Mouse (Mus musculus): ENCODE results near the gene Ahnak. TPM values are rescaled to one million over a fixed set of nuclear protein-coding genes. Genes with fewer than 3 reads are reported as not detected.

The Ahnak gene
- polyA plus RNA-seq, 1 experiment: 11.9 TPM

DNA sequence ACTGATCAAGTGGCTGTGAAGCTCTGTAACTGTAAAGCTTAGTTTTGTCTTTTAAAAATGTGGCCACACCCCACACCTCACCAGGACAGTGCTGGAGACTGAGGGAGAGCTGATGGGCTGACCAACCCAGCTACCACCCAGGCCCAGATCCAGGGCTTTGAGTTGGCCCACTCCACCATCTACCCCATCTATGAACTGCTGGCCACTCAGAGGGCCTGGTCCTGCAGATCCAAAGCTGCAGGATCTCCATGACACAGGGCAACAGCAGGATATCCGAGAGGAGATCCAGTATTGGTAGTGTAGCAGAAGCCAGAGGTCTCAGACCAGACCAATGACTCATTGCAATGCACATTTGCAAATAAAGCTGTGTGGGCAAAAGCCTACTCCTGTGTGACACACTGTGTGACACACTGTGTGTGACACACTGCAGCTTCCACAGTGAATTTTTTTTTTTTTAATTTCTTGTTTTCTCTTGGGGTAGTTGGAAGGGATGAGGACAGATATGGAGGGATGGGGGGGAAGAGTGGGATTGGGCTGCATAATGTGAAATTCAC is 69.3 kb downstream of the Ahnak start:
- H3K36me3 ChIP-seq (ENCODE audit: control insufficient read depth, insufficient read depth, low read length): no peaks in the 10 kb centered on the region
- WGBS: 87% methylated on average over 1 of the region's 1 CpGs

DNA sequence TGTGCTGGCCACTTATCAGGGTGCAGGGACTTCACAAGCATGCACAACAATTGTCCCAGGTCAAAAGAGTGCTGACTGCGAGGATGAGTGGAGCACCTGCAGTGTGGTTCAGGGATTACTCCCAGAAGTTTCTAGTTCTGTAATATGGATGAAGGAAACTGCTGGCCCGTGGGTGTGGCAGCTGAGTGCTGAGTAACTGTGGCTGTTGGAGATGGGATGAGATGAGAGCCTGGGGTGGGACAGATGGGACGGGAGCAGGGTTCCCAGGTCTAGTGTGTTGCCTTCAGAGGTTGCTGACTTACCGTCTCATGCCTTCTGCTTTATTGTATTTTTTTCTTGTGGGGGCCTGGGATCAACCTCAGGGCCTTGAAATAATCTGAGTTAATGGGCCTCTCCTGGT is 69.9 kb downstream of the Ahnak start:
- Histone ChIP-seq H3K4me1 (ENCODE audit: control insufficient read depth, insufficient read depth, low read length) (no peaks in the 10 kb centered on the region; the same call in 1 of the 2 replicates), H3K27me3 (replicated peaks; ENCODE audit: control insufficient read depth, insufficient read depth, low read length) (no peaks in the 10 kb centered on the region), H3K27ac (ENCODE audit: insufficient read depth, low read depth, low read length) (no peak overlapping the region), H3K36me3 (ENCODE audit: control insufficient read depth, insufficient read depth, low read length) (no peaks in the 10 kb centered on the region), H3K4me3 (ENCODE audit: insufficient read depth, low read depth, low read length) (no peak overlapping the region)
- no peak for DNase-seq
- 87% methylated on average over 4 of the region's 4 CpGs for WGBS
- TF ChIP-seq CTCF (conservative IDR thresholded peaks at IDR 0.05; ENCODE audit: insufficient read depth, insufficient read length, low read depth, low read length): no peak
- no peak for TF ChIP-seq POLR2A (IDR thresholded peaks at IDR 0.05; ENCODE audit: low read depth, low read length)

More for the DNA sequence above, 69.3 kb downstream of the Ahnak start:
- no peak overlapping the region for H3K4me3 ChIP-seq (ENCODE audit: insufficient read depth, low read depth, low read length)
- no peaks in the 10 kb centered on the region; the same call in 1 of the 2 replicates for H3K4me1 ChIP-seq (ENCODE audit: control insufficient read depth, insufficient read depth, low read length)
- no peak overlapping the region for H3K27ac ChIP-seq (ENCODE audit: insufficient read depth, low read depth, low read length)
- TF ChIP-seq CTCF (conservative IDR thresholded peaks at IDR 0.05; ENCODE audit: insufficient read depth, insufficient read length, low read depth, low read length) (no peak), POLR2A (IDR thresholded peaks at IDR 0.05; ENCODE audit: low read depth, low read length) (no peak)
- H3K27me3 ChIP-seq (replicated peaks; ENCODE audit: control insufficient read depth, insufficient read depth, low read length): no peaks in the 10 kb centered on the region
- DNase-seq: no peak

DNA sequence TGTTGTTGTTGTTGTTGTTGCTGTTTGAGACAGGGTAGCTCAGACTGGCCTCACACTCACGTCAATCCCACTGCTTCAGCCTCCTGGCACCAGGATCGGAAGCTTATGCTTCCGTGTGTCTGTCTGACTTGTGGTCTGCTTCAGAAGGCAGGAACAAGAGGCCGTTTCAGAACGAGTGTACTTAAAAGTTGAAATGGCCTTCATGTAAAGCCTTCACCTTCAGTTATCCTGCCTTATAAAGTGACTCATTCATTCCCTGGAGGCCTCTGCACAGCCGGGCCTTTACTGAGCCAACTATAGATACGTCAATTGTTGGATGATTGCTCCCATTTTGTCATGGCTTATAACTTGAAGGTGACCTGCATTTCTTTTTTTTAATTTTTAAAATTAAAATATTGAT is 70.3 kb downstream of the Ahnak start:
- TF ChIP-seq CTCF (conservative IDR thresholded peaks at IDR 0.05; ENCODE audit: insufficient read depth, insufficient read length, low read depth, low read length): no peak
- TF ChIP-seq POLR2A (IDR thresholded peaks at IDR 0.05; ENCODE audit: low read depth, low read length): no peak
- H3K4me1 ChIP-seq (ENCODE audit: control insufficient read depth, insufficient read depth, low read length): no peaks in the 10 kb centered on the region; the same call in 1 of the 2 replicates
- H3K27me3 ChIP-seq (replicated peaks; ENCODE audit: control insufficient read depth, insufficient read depth, low read length): no peaks in the 10 kb centered on the region
- H3K36me3 ChIP-seq (ENCODE audit: control insufficient read depth, insufficient read depth, low read length): no peaks in the 10 kb centered on the region
- no peak overlapping the region for H3K4me3 ChIP-seq (ENCODE audit: insufficient read depth, low read depth, low read length)
- H3K27ac ChIP-seq (ENCODE audit: insufficient read depth, low read depth, low read length): no peak overlapping the region
- DNase-seq: no peak
- 83% methylated on average over 7 of the region's 7 CpGs for WGBS

- H3K4me1 ChIP-seq (ENCODE audit: control insufficient read depth, insufficient read depth, low read length): no peaks in the 10 kb centered on the region; the same call in 1 of the 2 replicates
- H3K4me3 ChIP-seq (ENCODE audit: insufficient read depth, low read depth, low read length): no peak overlapping the region
- no peak for DNase-seq
- H3K27ac ChIP-seq (ENCODE audit: insufficient read depth, low read depth, low read length): no peak overlapping the region
- no peaks in the 10 kb centered on the region for H3K27me3 ChIP-seq (replicated peaks; ENCODE audit: control insufficient read depth, insufficient read depth, low read length)
- TF ChIP-seq POLR2A (IDR thresholded peaks at IDR 0.05; ENCODE audit: low read depth, low read length): no peak
- TF ChIP-seq CTCF (conservative IDR thresholded peaks at IDR 0.05; ENCODE audit: insufficient read depth, insufficient read length, low read depth, low read length): no peak
- WGBS: 71% methylated on average over 4 of the region's 4 CpGs
- H3K36me3 ChIP-seq (ENCODE audit: control insufficient read depth, insufficient read depth, low read length): no peaks in the 10 kb centered on the region
These were observed 71.0 kb downstream of the Ahnak start for GRCm38 (mm10) chr19:9060103-9060502.

DNA sequence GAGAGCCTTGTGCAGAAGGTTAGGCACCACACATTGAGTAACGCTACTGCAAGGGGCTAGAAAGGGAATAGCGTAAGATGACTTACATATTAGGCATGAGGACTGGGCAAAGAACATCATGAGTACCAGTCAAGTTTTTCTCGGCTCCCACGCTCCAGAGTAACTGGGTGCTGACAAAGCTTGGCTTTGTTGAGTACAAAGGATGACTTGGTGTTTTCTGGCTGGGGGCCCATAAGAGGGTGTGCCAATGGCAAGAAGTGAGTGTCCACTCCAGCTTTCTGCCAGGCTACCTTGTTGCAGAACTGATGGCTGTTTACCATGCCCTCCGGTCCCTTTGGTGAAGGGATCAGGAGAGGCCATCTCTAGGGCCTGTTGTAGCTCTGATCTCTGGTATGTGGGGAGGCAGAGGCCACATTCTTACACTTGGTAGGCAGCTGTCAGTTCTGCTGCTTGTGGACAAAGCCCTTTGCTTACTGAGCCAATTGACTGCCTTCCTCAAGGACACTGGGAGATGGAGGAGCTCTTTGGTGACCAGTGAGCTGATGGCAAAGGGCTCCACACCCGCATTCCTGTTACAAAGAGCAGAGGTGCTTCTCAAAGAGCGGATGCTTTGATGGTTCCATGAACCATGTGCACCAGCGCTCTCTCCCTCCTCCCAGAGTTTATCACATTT is 72.3 kb downstream of the Ahnak start:
- 89% methylated on average over 8 of the region's 8 CpGs for WGBS
- no peaks in the 10 kb centered on the region for H3K27me3 ChIP-seq (replicated peaks; ENCODE audit: control insufficient read depth, insufficient read depth, low read length)
- no peak overlapping the region for H3K4me3 ChIP-seq (ENCODE audit: insufficient read depth, low read depth, low read length)
- DNase-seq: peak; percentile 62
- no peak overlapping the region for H3K27ac ChIP-seq (ENCODE audit: insufficient read depth, low read depth, low read length)
- TF ChIP-seq POLR2A (IDR thresholded peaks at IDR 0.05; ENCODE audit: low read depth, low read length) (no peak), CTCF (conservative IDR thresholded peaks at IDR 0.05; ENCODE audit: insufficient read depth, insufficient read length, low read depth, low read length) (no peak)
- no peaks in the 10 kb centered on the region for H3K36me3 ChIP-seq (ENCODE audit: control insufficient read depth, insufficient read depth, low read length)
- no peaks in the 10 kb centered on the region; the same call in 1 of the 2 replicates for H3K4me1 ChIP-seq (ENCODE audit: control insufficient read depth, insufficient read depth, low read length)

- TF ChIP-seq POLR2A (IDR thresholded peaks at IDR 0.05; ENCODE audit: low read depth, low read length): no peak
- no peak for TF ChIP-seq CTCF (conservative IDR thresholded peaks at IDR 0.05; ENCODE audit: insufficient read depth, insufficient read length, low read depth, low read length)
- DNase-seq: no peak
- H3K27me3 ChIP-seq (replicated peaks; ENCODE audit: control insufficient read depth, insufficient read depth, low read length): no peaks in the 10 kb centered on the region
- no peaks in the 10 kb centered on the region for H3K36me3 ChIP-seq (ENCODE audit: control insufficient read depth, insufficient read depth, low read length)
- WGBS: 91% methylated on average over 2 of the region's 2 CpGs
- H3K4me3 ChIP-seq (ENCODE audit: insufficient read depth, low read depth, low read length): no peak overlapping the region
- no peaks in the 10 kb centered on the region; the same call in 1 of the 2 replicates for H3K4me1 ChIP-seq (ENCODE audit: control insufficient read depth, insufficient read depth, low read length)
- no peak overlapping the region for H3K27ac ChIP-seq (ENCODE audit: insufficient read depth, low read depth, low read length)
These were observed 73.7 kb downstream of the Ahnak start for GRCm38 (mm10) chr19:9062822-9063221.

- Histone ChIP-seq H3K27ac (ENCODE audit: insufficient read depth, low read depth, low read length) (no peak overlapping the region), H3K4me1 (ENCODE audit: control insufficient read depth, insufficient read depth, low read length) (no peaks in the 10 kb centered on the region; the same call in 1 of the 2 replicates), H3K4me3 (ENCODE audit: insufficient read depth, low read depth, low read length) (no peak overlapping the region), H3K27me3 (replicated peaks; ENCODE audit: control insufficient read depth, insufficient read depth, low read length) (no peaks in the 10 kb centered on the region), H3K36me3 (ENCODE audit: control insufficient read depth, insufficient read depth, low read length) (no peaks in the 10 kb centered on the region)
- TF ChIP-seq POLR2A (IDR thresholded peaks at IDR 0.05; ENCODE audit: low read depth, low read length) (no peak), CTCF (conservative IDR thresholded peaks at IDR 0.05; ENCODE audit: insufficient read depth, insufficient read length, low read depth, low read length) (no peak)
- DNase-seq: no peak
- WGBS: 95% methylated on average over 3 of the region's 3 CpGs
These were observed 74.7 kb downstream of the Ahnak start for GRCm38 (mm10) chr19:9063831-9064230.
